Mouse (Mus musculus): Measurements from ENCODE around the gene Rnf224.

DNA sequence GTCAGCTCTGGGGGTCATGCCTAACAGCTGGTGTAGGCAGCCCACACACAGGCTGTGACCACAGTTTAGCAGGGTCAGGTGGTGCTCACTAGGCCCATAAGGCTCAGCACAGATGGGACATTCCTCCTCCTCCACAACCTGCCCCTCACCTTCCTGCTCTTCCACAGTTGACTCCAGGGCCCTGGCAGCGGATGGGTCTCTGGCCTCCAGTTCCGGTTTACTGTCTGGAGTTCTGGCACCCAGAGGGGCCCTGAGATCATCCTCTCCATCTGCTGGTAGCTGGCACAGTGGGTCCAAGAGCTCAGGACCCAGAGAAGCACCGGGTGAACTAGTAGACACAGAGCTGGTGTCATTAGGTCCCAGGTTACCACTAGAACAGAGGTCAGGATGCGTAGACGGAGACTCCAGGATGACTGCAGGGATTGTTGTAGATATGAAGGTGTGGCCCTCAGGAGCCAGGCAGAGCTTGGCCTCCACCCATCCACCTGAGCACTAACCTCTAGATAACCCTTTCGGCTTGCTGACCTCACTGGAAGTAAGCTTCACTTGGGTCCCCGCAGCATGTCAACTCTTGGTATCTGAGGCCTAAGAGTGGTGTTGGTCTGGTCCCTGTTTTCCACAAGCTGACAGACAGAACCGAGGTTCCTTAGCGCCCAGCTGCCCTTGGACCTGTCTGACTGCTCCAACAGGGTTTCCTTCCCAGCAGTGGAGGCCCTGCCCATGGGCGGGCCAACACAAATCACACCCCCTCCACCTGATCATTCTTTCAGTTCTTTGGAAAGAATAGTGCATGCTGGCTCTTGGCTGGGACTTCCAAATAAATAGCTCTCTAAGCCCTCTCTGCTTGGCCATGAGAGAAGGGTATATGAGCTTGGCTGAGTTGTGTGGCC, 9.8 kb upstream of the Rnf224 start, which contains the start of gene AL732309.1:
- TF ChIP-seq CTCF (IDR thresholded peaks at IDR 0.05; ENCODE audit: borderline replicate concordance, insufficient read depth, low read depth, low read length) = no peak
- no peak for TF ChIP-seq POLR2A (IDR thresholded peaks at IDR 0.05; ENCODE audit: borderline replicate concordance, insufficient read depth, low read length)

All from cerebellum, adult 2 months (tissue).